Comparison of ENCODE assay signal across 7 mouse cellular contexts in the genomic region with DNA sequence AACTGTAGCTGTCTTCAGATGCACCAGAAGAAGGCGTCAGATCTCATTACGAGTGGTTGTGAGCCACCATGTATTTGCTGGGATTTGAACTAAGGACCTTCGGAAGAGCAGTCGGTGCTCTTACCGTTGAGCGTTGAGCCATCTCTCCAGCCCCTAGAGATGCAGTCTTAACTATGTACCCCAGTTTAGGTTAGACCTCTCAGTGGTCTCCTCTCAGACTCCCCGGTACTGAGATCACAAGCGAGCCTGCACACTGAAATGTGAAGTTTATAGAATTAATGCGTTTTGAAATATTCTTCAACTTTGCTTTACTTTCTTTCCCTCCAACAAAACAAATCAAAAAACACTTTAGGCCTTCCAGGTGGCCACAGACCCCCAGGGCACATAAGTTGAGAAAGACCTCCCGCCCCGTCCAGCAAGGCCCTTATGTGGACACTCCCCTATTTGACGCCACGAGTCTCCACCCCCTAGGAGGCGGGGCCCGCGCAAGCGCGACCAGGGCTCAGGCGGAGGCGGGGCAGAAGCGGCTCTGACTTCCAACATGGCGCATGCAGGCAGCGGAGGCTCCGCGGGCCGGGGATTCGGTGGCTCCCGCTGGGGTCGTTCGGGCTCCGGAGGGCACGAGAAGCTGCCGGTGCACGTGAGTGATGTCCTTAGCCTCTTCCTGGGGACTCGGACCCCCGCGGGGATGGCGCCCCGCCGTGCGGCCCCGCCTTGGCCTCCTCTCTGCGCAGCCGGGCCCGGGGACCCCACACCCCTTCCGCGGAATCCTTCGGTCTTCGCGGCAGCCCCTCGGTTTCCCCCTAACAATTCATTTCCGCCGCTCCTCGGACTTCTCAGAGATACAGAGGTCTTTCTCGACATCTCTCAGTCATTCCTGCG. TPM values are rescaled to one million over a fixed set of nuclear protein-coding genes. Genes with fewer than 3 reads are reported as not detected.
A peak's percentile ranks its signal among the peaks of the same experiment; 100 is the strongest.
DNase-seq lines count a peak whose midpoint lies in the region; ATAC-seq lines count a peak whose summit lies in the region.

A gene (plus strand): TSS at position 517 of the 882 bp plus-strand sequence.

- no peak within 1 kb of the TSS for H3K27ac ChIP-seq in embryonic facial prominence, embryonic 11.5 days (replicated peaks; ENCODE audit: low read depth, low read length)
- peak within 1 kb of the TSS; percentile 94 for H3K27ac ChIP-seq in limb, embryonic 10.5 days
- H3K27ac ChIP-seq in midbrain, embryonic 13.5 days, result peak within 1 kb of the TSS; percentile 67

- no peaks in the 10 kb centered on the region for H3K27me3 ChIP-seq in embryonic facial prominence, embryonic 11.5 days (ENCODE audit: control insufficient read depth, insufficient read depth, low read length)
- no peaks in the 10 kb centered on the region for H3K27me3 ChIP-seq in limb, embryonic 10.5 days (ENCODE audit: low read depth, poor library complexity, severe bottlenecking)
- H3K27me3 ChIP-seq in midbrain, embryonic 13.5 days, result no peaks in the 10 kb centered on the region

- peak within 1 kb of the TSS; percentile 85 for H3K4me2 ChIP-seq in embryonic facial prominence, embryonic 11.5 days (ENCODE audit: low read depth, low read length)
- H3K4me2 ChIP-seq in midbrain, embryonic 13.5 days (replicated peaks), result peak within 1 kb of the TSS; percentile 98

- H3K9ac ChIP-seq in embryonic facial prominence, embryonic 11.5 days (replicated peaks; ENCODE audit: low read length), result peak within 1 kb of the TSS; percentile 85
- peak within 1 kb of the TSS; percentile 95 for H3K9ac ChIP-seq in midbrain, embryonic 13.5 days (replicated peaks)

- no peaks in the 10 kb centered on the region; the same call in none of the 2 replicates for H3K36me3 ChIP-seq in embryonic facial prominence, embryonic 11.5 days (replicated peaks; ENCODE audit: control insufficient read depth, insufficient read depth, low read depth, low read length)
- peaks cover 35% of the 10 kb centered on the region for H3K36me3 ChIP-seq in limb, embryonic 10.5 days
- peaks cover 34% of the 10 kb centered on the region for H3K36me3 ChIP-seq in midbrain, embryonic 13.5 days

- H3K9me3 ChIP-seq in embryonic facial prominence, embryonic 11.5 days (replicated peaks; ENCODE audit: control insufficient read depth, low read length), result no peaks in the 10 kb centered on the region
- no peaks in the 10 kb centered on the region for H3K9me3 ChIP-seq in limb, embryonic 10.5 days (replicated peaks)
- no peaks in the 10 kb centered on the region for H3K9me3 ChIP-seq in midbrain, embryonic 13.5 days

- H3K4me3 ChIP-seq in embryonic facial prominence, embryonic 11.5 days (ENCODE audit: low read depth, low read length), result peak within 1 kb of the TSS; percentile 83
- peak within 1 kb of the TSS; percentile 99 for H3K4me3 ChIP-seq in limb, embryonic 10.5 days
- H3K4me3 ChIP-seq in midbrain, embryonic 13.5 days (replicated peaks), result peak within 1 kb of the TSS; percentile 92

- DNase-seq in adrenal gland, postnatal 14 days, result peak; percentile 98
- DNase-seq in embryonic facial prominence, embryonic 11.5 days (ENCODE audit: low spot score), result peak; percentile 92
- peak; percentile 93 for DNase-seq in kidney, adult 11 months
- peak; percentile 94 for DNase-seq in limb, embryonic 10.5 days (ENCODE audit: low spot score)
- DNase-seq in spleen, adult 12 weeks (ENCODE audit: low spot score), result peak; percentile 93

- ATAC-seq in embryonic facial prominence, embryonic 11.5 days (replicated peaks; ENCODE audit: insufficient number of reproducible peaks, low FRiP score, low TSS enrichment, low read depth), result peak; percentile 95
- ATAC-seq in granulocyte monocyte progenitor cell, adult 5-6 weeks (replicated peaks; ENCODE audit: poor library complexity, severe bottlenecking), result peak; percentile 96
- ATAC-seq in midbrain, embryonic 13.5 days, result peak; percentile 99

- 14% methylated on average over 56 of the region's 56 CpGs for WGBS in embryonic facial prominence, embryonic 11.5 days
- WGBS in limb, embryonic 10.5 days, result 14% methylated on average over 56 of the region's 56 CpGs
- WGBS in midbrain, embryonic 13.5 days, result 14% methylated on average over 55 of the region's 56 CpGs

- no peaks in the 10 kb centered on the region for H3K4me1 ChIP-seq in embryonic facial prominence, embryonic 11.5 days (ENCODE audit: control insufficient read depth, insufficient read depth, low read length)
- H3K4me1 ChIP-seq in limb, embryonic 10.5 days, result peaks cover 10% of the 10 kb centered on the region
- peaks cover 13% of the 10 kb centered on the region for H3K4me1 ChIP-seq in midbrain, embryonic 13.5 days (replicated peaks)

RNA-seq across cellular contexts. Expression of the gene that starts here (rescaled TPM):
- 190 and 198 TPM in 2 replicates for total RNA-seq in adrenal gland, postnatal 14 days (2021)
- polyA plus RNA-seq in embryonic facial prominence, embryonic 11.5 days (2014; fragmentation: Nextera tagmentation; extraction: Ambion mirVana), result 158 and 171 TPM in 2 replicates
- 96.1 and 104 TPM in 2 replicates for total RNA-seq in granulocyte monocyte progenitor cell, adult 5-6 weeks (2014; fragmentation: Nextera tagmentation)
- 77.1 and 85.0 TPM in 2 replicates for total RNA-seq in granulocyte monocyte progenitor cell, adult 5-6 weeks (2017)
- polyA plus RNA-seq in limb, embryonic 10.5 days (2016; fragmentation: Nextera tagmentation; extraction: Ambion mirVana), result 145 and 153 TPM in 2 replicates
- 176 and 182 TPM in 2 replicates for polyA plus RNA-seq in midbrain, embryonic 13.5 days (2015; fragmentation: Nextera tagmentation; extraction: Ambion mirVana)
